Mouse (Mus musculus) layer of hippocampus, postnatal 10 days (tissue): Measurements from ENCODE around the gene Slc39a13. TPM values are rescaled to one million over a fixed set of nuclear protein-coding genes. Genes with fewer than 3 reads are reported as not detected.
"Not testable (repeated sequence)": the region's sequence is repeated elsewhere in the genome, so short reads cannot be mapped to it uniquely, and the experiment has no call there.

Experiments
- DNase-seq, 2 experiments: peaks; one replicate each; pipeline ENCODE4 v3.0.0; 2021; ENCODE audit warnings: low spot score in 2 of 2
- total RNA-seq, 2 experiments: library from RNA; stranded (reverse); gene quantifications; 2 replicates each; pipeline ENCODE4 v1.2.3; 2021

Gene Slc39a13
- total RNA-seq, 2 experiments from 2014 or later, result 26.4 to 28.9 TPM

DNA sequence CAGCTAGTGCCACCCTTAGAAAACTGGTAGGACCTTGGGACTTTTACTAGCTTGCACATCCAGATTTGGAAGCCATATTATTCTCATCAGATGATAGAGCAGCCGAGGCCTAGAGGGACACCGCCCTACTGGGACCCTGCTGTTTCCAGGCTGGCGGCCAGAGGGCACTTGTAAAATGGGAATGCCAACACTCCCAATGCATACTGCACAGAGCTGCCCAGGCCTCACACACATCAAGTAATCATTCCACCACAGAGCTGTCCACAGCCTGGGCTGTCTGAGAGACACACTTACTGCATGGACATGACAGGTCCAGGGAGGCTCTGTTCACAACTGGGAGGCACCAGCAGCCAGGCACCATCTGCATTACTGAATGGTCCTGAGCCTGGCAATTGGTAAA, 3.8 kb downstream of the Slc39a13 start:
- no peak for DNase-seq

GRCm38 (mm10) chr2:91065544-91065943, 4.7 kb downstream of the Slc39a13 start:
- peak; percentile 53 to 70 for DNase-seq

DNA sequence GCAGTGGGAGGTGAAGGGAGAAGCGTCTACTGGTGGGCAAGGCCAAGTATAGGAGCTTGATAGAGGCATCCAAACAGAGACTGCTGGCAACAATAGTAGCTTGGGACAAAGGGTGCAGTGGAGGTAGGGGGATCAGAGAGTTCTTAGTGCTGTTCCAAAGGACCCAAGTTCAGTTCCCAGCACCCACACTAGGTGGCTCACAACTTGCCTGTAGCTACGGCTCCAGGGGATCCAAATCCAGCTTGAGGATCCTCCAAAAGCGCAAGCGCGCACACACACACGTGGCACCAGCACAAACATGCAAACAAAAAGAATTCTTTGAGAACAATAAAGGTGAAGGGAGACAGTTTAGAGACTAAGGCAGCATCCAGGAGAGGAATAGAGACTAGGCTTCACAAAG, 6.0 kb downstream of the Slc39a13 start:
- no peak for DNase-seq

DNA sequence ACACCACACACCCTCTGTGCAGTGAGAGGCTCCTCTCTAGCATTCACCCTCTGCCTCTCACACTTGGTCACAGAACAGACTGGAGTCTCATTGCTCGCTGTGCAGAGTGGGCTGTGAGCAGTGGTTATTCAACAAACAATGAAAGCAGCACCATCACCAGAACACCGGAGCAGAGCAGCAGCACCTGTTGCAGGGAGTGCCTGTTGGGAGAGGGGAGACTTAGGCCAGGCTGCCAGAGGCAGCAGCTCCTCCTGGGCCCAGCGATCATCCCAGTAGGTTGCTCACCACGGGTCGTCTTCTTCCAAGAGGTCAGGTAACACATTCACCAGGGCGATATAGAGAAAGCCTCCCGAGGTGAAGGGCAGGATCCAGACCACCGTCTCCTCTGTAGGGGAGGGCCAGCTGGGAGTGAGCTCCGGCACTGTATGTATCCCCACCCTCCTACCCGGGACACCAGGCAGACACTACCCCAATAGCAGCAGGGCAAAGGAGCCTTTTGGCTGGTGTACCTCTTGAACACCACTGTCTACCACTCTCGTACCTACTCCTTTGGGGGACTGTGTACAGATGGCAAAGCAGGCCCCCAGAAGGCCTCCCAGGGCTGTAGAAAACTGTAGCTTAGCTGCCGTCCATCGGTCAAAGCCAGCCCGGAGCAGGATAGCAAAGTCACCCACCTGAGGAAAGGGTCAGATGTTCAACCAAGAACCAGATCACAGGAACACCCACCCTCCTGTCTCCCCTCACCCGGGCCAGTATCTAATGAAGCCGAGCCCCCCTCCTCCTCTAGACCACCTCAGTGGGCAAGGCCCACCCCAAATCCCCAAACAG, 7.2 kb downstream of the Slc39a13 start:
- DNase-seq, result no peak

DNA sequence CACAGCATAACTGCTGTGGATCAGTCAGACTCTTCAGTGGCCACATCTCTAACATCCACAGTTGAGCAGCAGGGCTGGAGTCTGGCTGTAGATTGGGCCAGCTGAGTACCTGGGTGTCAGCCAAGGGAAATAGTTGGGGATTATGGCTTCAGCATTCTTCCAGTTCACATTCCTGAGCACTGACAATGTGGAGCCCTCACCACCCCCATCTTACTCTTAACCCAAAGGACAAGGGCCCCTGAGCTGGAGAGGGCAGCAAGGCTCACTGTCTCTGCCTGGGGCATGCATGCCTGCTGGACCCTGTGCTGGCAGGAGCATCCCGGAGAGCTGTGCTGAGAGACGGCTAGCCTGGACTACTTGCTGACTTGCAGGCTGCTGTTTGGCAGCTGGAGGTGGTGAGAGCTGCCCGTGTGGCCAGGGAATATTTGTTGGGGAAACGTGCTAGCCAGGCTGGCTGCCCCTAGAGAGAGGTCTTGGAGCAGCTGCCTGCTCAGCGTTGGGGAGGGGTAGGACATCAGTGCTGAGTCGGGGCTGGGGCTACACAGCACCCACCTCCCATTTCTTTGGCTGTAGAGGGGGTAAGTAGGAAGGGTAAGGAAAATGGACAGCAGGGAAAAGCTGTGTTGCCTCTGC, 8.3 kb downstream of the Slc39a13 start:
- DNase-seq, result no peak

- peak; percentile 81 to 83 for DNase-seq
Measured at GRCm38 (mm10) chr2:91060544-91061355, 9.5 kb downstream of the Slc39a13 start.

DNA sequence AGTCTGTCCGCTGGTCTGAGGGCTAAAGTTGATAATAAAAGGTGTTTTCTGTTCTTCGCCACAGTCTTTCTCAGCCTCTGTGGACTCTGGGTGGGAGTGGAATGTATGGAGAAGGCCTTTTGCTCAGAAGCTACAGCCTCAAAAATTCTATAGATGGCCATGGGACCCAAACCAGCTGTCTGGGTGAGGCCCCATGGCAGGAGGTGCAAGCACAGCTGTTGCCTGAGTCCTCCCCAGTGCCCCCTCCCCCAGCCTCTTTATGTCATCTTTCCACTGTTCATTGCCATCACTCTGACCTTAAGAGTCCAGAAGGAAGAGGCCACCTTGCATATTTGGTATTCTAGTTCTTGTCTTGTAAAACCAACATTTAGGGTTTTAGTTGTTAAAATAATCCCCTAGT, 10.8 kb downstream of the Slc39a13 start:
- no peak for DNase-seq

GRCm38 (mm10) chr2:91058435-91058834, 11.8 kb downstream of the Slc39a13 start:
- DNase-seq, result no peak

DNA sequence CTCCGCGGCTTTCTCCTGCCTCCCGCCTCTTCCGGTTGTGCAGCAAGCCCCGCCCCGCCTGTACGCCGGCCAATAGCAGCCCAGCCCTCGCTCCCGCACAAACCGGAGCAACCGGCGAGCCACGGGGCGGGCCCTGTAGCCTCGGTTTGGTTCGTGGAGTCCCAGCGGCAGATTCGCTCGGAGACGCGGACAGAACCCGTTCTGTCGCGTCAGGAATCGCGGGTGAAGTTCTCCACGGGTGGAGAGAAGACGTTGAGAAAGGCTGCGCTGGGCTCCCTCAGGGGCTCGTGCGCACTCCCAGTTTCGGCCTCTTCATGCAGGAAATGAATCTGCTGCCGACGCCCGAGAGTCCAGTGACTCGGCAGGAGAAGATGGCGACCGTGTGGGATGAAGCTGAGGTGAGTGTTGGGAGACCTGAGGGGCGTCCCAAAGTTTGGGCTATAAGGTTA, 16.3 kb downstream of the Slc39a13 start, which contains the start of gene Psmc3:
TSS of gene Psmc3 (plus strand) at position 76 of the 449 bp plus-strand sequence.
- DNase-seq, result peak; percentile 96 to 98

- no peak for DNase-seq
Measured at GRCm38 (mm10) chr2:91053181-91053933, 16.9 kb downstream of the Slc39a13 start.

GRCm38 (mm10) chr2:91052752-91053151, 17.5 kb downstream of the Slc39a13 start:
- no peak for DNase-seq

DNA sequence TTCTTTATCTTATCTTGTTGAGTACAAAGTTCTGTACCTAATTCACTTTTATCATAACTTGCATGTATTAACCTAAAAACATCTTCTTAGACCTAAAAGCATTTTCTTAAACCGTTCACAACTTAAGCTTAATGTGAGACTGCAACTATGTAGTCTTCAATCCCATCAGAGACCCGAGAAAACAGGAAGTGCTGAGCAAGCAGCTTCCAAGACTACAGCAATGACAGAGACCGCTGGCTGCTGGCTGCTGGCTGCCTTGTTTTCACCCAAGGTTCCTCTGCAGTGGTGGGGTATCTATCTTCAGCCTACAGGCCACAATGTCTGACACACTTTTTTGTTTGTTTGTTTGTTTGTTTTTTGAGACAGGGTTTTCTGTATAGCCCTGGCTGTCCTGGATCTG, 18.3 kb downstream of the Slc39a13 start:
- no peak for DNase-seq

- no peak for DNase-seq
Measured at GRCm38 (mm10) chr2:91047359-91047758, 22.9 kb downstream of the Slc39a13 start.

DNA sequence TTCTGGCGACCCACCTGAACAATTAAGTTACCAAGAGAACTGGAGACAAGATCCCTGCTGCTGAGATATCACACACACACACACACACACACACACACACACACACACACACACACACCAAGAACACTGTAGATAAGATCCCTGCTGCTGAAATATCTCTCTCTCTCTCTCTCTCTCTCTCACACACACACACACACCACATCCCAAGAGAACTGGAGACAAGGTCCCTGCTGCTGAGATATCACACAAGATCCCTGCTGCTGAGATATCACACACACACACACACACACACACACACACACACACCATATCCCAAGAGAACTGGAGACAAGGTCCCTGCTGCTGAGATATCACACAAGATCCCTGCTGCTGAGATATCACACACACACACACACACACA, 24.4 kb downstream of the Slc39a13 start:
- DNase-seq, result not testable (repeated sequence)

GRCm38 (mm10) chr2:91044727-91045126, 25.5 kb downstream of the Slc39a13 start:
- DNase-seq, result no peak

- DNase-seq, result no peak
Measured at GRCm38 (mm10) chr2:91042651-91043398, 27.4 kb downstream of the Slc39a13 start.

DNA sequence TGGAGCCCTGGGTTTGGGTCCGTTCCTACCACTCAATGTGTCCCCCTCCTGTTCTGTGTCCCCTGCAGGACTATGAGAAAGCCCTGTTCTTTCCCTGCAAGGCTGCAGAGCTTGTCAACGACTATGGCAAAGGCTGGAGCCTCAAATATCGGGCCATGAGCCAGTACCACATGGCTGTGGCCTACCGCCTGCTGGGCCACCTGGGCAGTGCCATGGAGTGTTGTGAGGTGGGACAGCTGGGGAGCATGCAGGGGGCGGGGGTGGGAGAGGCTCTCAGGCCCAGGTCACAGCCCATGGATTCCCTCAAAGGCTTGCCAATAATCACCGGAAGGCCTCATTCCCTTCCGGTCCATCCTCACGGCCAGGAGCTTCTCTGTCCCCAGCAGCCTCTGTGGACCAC, 28.4 kb downstream of the Slc39a13 start:
- no peak for DNase-seq

- no peak for DNase-seq
Measured at GRCm38 (mm10) chr2:91035385-91035784, 34.8 kb downstream of the Slc39a13 start, which contains the start of gene Rapsn. Gene Rapsn, plus strand, starts transcription at chr2:91035620.

- no peak for DNase-seq
Measured at GRCm38 (mm10) chr2:91033000-91033399, 37.2 kb downstream of the Slc39a13 start.

GRCm38 (mm10) chr2:91031216-91031615, 39.0 kb downstream of the Slc39a13 start:
- DNase-seq, result no peak
